Mouse (Mus musculus) spleen, adult 2 months (tissue): Measurements from ENCODE around the gene Rpl13a.

ENCODE experiments used
- CTCF ChIP-seq: fragments of 200-500 bp; IDR thresholded peaks from 2 replicates; pipeline ENCODE4 v1.5.1; 2011; ENCODE audit warnings: mild to moderate bottlenecking, inconsistent platforms; ENCODE audit not compliant: insufficient read depth, insufficient read length, insufficient replicate concordance; ENCODE audit errors: extremely low read depth
- POLR2A ChIP-seq: fragments of 200-500 bp; IDR thresholded peaks from 2 replicates; pipeline ENCODE4 v1.6.1; 2011; ENCODE audit warnings: low read depth, low read length, inconsistent platforms

DNA sequence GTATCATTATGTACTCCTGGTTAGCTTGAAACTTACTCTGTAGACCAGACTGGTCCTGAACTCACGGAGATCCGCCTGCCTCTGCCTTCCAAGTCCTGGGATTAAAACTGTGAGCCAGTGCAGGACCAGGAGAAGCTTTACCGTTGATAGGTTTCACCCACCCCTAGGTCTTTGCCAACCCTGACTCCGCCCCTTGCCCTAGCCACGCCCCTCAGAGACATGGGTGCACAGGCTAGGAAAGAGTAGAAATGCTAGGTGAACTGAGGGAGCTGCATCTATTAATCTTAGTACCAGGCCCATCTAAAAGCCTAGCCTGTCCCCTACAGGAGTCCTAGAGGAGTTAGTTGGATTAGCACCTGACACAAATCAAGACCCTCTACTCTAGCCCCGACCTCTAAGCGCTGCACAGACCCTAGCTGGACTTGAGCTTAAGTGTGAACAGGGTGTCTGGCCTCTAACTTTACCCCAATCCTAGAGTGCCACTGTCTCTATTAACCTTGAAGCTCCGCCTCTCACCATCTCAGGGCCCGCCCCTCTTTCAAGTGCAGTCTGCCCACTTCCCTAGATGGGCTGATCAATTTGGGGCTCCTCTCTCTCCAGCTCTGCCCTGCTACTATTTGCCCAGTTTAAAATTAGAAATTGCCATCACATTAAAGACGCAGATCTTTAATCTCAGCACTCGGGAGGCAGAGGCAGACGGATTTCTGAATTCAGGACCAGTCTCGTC, 38.1 kb downstream of the Rpl13a start:
- TF ChIP-seq CTCF (no peak), POLR2A (no peak)
